Mouse (Mus musculus) intestine, embryonic 14.5 days (tissue): Measurements from ENCODE around the gene Sgsh. TPM values are rescaled to one million over a fixed set of nuclear protein-coding genes. Genes with fewer than 3 reads are reported as not detected.

ENCODE experiments used
- ATAC-seq: fragments of 200-750 bp; cut with Nextera tagmentation; replicated peaks from 2 replicates; pipeline ENCODE4 v1.8.0; 2017; ENCODE audit warnings: low read depth, moderate number of reproducible peaks, moderate TSS enrichment, moderate library complexity; ENCODE audit not compliant: low FRiP score, low TSS enrichment
- DNase-seq: peaks from one replicate; pipeline ENCODE4 v3.0.0-alpha.2; 2018; ENCODE audit warnings: low spot score
- H3K27ac ChIP-seq: fragments of 300-500 bp; sonication (generic); 2 replicates; pipeline ENCODE4 v1.5.1; 2014; ENCODE audit warnings: low read depth, mild to moderate bottlenecking, control low read depth
- H3K27me3 ChIP-seq: fragments of 300-500 bp; sonication (generic); replicated peaks from 2 replicates; pipeline ENCODE4 v1.6.1; 2014; ENCODE audit warnings: low read length, control low read depth; ENCODE audit not compliant: control insufficient read depth, insufficient read depth
- H3K36me3 ChIP-seq: fragments of 300-500 bp; sonication (generic); 2 replicates; pipeline ENCODE4 v1.6.1; 2014; ENCODE audit warnings: low read length, control low read depth; ENCODE audit not compliant: control insufficient read depth, insufficient read depth
- H3K4me1 ChIP-seq: fragments of 300-500 bp; sonication (generic); replicated peaks from 2 replicates; pipeline ENCODE4 v1.6.1; 2014; ENCODE audit warnings: low read length, control low read depth, mixed read lengths; ENCODE audit not compliant: control insufficient read depth, insufficient read depth
- H3K4me2 ChIP-seq: fragments of 300-500 bp; sonication (generic); 2 replicates; pipeline ENCODE4 v1.6.1; 2014; ENCODE audit warnings: low read length
- H3K4me3 ChIP-seq: fragments of 300-500 bp; sonication (generic); 2 replicates; pipeline ENCODE4 v1.5.1; 2014; ENCODE audit warnings: low read depth, low read length, control low read depth, mixed read lengths
- H3K9ac ChIP-seq: fragments of 300-500 bp; sonication (generic); 2 replicates; pipeline ENCODE4 v1.6.1; 2014; ENCODE audit warnings: mild to moderate bottlenecking, low read length
- H3K9me3 ChIP-seq: fragments of 300-500 bp; sonication (generic); 2 replicates; pipeline ENCODE4 v1.6.1; 2016; ENCODE audit warnings: low read length, control low read depth; ENCODE audit not compliant: control insufficient read depth
- WGBS: fragments of 180-500 bp; shearing (Covaris S2); extraction: QIAGEN DNeasy Blood & Tissue Kit; methylation state at CpG from one replicate; pipeline ENCODE4 v1.1.7; 2014; 5-methylcytosine and 5-hydroxymethylcytosine counted together
- polyA plus RNA-seq: library from polyadenylated mRNA; unstranded; fragments of >200 nt; fragmentation: Nextera tagmentation; extraction: Ambion mirVana; gene quantifications from 2 replicates; pipeline ENCODE4 v1.2.1, GENCODE M21; 2014

Sgsh gene
- polyA plus RNA-seq, 1 experiment from 2014 or later, result 7.5 TPM

DNA sequence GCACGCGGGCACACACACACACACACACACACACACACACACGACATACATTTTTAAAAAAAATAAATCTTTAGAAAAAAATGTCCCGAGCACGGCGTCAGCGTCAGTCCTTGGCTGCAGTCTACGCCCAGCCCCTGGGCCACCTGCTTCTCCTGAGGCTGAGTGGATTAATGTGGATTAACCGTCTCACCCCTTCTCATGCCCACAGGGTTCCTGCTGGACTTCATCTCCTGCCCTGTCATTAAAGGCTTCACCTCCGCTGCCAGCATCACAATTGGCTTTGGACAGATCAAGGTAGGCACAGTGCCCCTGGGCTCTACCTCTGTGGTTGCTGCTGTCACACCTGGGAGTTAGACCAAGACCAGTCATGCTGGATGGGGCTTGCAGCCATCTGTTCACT lies 3.8 kb upstream of the Sgsh start:
- Histone ChIP-seq H3K36me3 (peaks cover 11% of the 10 kb centered on the region; the same call in 1 of the 2 replicates), H3K27me3 (no peaks in the 10 kb centered on the region), H3K4me2 (no peak overlapping the region), H3K9ac (no peak overlapping the region), H3K9me3 (no peaks in the 10 kb centered on the region), H3K27ac (no peak overlapping the region), H3K4me3 (no peak overlapping the region), H3K4me1 (peaks cover 15% of the 10 kb centered on the region)
- 89% methylated on average over 10 of the region's 10 CpGs for WGBS
- ATAC-seq, result no peak
- no peak for DNase-seq

DNA sequence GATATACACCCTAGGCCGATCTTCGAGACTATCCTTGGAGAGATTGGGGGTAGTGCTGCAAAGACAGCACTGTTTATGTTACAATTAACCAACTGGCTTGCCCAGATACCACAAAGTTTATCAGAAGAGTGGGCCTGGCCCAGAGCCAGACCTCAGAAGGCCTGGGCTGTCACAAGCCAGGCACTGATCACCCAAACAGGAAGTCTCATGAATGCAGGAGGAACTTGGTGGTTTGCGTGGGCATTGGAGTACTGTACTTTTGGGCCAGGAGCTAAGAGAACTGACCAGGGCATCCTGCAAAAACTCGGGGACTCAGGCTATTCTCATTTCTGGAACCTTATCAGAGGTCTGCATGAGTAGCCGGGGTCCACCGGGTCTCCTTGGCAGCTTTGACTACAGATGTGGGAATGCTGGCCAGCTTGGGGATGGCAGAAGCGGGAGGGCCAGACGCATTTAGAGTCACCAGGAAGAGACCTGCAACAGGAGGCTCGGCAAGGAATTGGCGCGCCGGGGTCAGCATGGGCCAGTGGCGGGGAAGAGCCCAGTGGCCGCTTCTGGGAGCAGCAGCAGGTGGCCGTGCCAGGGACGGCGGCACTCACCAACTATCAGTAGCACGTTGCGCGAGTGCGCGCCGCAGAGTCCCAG lies 416 bp downstream of the Sgsh start:
- no peaks in the 10 kb centered on the region for H3K27me3 ChIP-seq
- DNase-seq, result no peak
- H3K4me1 ChIP-seq, result peaks cover 12% of the 10 kb centered on the region
- H3K27ac ChIP-seq, result peak overlapping the region; percentile 43
- peaks cover 5% of the 10 kb centered on the region; the same call in 1 of the 2 replicates for H3K36me3 ChIP-seq
- peak overlapping the region; percentile 70 for H3K9ac ChIP-seq
- WGBS, result 2% methylated on average over 23 of the region's 23 CpGs
- H3K4me2 ChIP-seq, result peak overlapping the region; percentile 79
- H3K9me3 ChIP-seq, result no peaks in the 10 kb centered on the region
- H3K4me3 ChIP-seq, result peak overlapping the region; percentile 74
- no peak; the same call in 1 of the 2 replicates for ATAC-seq

DNA sequence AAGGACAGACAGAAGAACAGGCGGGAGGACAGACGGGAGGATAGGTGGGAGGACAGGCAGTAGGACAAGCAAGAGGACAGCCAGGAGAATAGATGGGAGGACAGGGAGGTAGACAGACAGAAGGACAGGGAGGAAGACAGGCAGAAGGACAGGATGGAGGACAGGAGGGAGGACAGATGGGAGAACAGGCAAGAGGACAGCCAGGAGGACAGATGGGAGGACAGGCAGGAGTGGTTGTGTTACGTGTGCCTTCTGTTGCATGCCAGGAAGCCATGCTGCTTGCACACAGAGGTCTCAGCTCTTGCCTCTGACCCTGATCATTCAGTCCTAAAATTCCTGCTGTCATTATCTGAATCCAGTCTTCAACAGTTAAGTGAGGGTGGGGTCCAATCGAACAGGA lies 1.4 kb downstream of the Sgsh start:
- H3K9me3 ChIP-seq, result no peaks in the 10 kb centered on the region
- no peak overlapping the region for H3K27ac ChIP-seq
- DNase-seq, result no peak
- H3K9ac ChIP-seq, result no peak overlapping the region
- H3K36me3 ChIP-seq, result peaks cover under 1% of the 10 kb centered on the region; the same call in 1 of the 2 replicates
- no peak for ATAC-seq
- no peak overlapping the region for H3K4me2 ChIP-seq
- 86% methylated on average over 4 of the region's 4 CpGs for WGBS
- H3K27me3 ChIP-seq, result no peaks in the 10 kb centered on the region
- H3K4me3 ChIP-seq, result no peak overlapping the region
- peaks cover 12% of the 10 kb centered on the region for H3K4me1 ChIP-seq

DNA sequence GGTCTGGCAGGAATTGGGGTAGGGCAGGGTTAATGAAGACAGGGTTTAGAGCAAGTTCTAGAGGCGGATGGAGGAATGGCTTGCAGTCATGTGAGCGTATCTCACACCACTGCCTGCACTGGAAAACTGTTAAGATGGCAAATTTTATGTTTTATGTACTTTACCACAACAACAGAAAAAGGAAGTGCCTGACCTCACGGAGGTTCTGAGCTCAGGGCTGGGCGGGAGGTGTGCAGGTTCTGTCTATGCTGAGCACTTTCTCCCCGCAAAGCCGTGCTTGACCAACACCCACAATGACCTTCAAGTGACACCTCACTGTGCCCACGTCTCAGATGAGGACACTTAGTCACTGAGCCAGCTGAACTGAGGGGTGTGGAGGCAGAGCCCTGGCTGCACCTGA lies 3.2 kb downstream of the Sgsh start:
- Histone ChIP-seq H3K27ac (no peak overlapping the region), H3K36me3 (no peaks in the 10 kb centered on the region), H3K4me3 (no peak overlapping the region), H3K9ac (no peak overlapping the region), H3K9me3 (no peaks in the 10 kb centered on the region), H3K4me1 (peaks cover 12% of the 10 kb centered on the region), H3K4me2 (no peak overlapping the region), H3K27me3 (no peaks in the 10 kb centered on the region)
- DNase-seq (no peak), ATAC-seq (no peak)
- WGBS, result 71% methylated on average over 7 of the region's 7 CpGs

DNA sequence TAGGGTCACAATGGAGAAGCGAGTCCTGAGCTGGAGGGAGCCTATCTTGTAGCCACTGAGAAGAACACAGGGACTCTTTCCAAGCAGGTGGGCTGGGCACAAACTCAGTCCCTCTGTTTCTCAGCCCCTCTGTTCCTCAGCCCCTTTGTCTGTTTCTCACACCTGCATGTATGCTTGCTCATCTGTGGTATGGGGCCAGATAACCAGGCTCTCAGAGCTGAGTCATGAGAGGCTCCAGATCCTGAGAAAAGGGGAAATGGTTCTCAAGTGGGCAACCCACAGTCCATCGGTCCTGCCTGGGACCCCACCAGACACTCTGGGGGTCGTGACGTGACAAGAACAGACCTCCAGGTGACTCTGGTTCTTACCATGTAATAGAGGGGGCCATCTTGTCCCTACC lies 8.2 kb downstream of the Sgsh start:
- no peak for ATAC-seq
- no peak overlapping the region for H3K4me3 ChIP-seq
- H3K4me1 ChIP-seq, result no peaks in the 10 kb centered on the region
- H3K4me2 ChIP-seq, result no peak overlapping the region
- no peak for DNase-seq
- H3K27me3 ChIP-seq, result no peaks in the 10 kb centered on the region
- H3K27ac ChIP-seq, result no peak overlapping the region
- H3K9ac ChIP-seq, result no peak overlapping the region
- no peaks in the 10 kb centered on the region for H3K9me3 ChIP-seq
- WGBS, result 89% methylated on average over 4 of the region's 4 CpGs
- peaks cover 5% of the 10 kb centered on the region; the same call in 1 of the 2 replicates for H3K36me3 ChIP-seq

DNA sequence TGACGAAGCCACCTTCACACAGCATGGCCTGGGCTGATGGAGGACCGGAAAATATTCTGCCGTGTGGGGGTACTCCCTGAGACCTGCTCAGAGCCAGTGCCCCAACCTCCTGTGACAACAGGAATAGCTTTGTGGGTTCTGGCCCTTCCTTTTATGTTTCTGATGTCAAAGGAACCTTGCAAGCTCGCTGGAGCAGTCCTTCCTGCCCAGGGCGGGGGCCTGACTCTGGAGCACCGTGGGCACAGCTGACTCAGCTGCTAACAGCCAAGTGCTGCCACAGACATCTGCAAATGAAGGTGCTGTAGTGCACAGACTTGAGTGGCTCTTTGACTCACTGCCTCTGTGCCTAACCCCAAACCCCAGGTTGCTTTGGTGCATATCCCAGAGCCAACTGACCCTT lies 10.5 kb downstream of the Sgsh start:
- Histone ChIP-seq H3K9me3 (no peaks in the 10 kb centered on the region), H3K27me3 (no peaks in the 10 kb centered on the region), H3K27ac (no peak overlapping the region), H3K9ac (no peak overlapping the region), H3K4me1 (no peaks in the 10 kb centered on the region), H3K4me2 (no peak overlapping the region), H3K4me3 (no peak overlapping the region), H3K36me3 (peaks cover 5% of the 10 kb centered on the region; the same call in 1 of the 2 replicates)
- DNase-seq, result no peak
- 72% methylated on average over 6 of the region's 6 CpGs for WGBS
- no peak for ATAC-seq

DNA sequence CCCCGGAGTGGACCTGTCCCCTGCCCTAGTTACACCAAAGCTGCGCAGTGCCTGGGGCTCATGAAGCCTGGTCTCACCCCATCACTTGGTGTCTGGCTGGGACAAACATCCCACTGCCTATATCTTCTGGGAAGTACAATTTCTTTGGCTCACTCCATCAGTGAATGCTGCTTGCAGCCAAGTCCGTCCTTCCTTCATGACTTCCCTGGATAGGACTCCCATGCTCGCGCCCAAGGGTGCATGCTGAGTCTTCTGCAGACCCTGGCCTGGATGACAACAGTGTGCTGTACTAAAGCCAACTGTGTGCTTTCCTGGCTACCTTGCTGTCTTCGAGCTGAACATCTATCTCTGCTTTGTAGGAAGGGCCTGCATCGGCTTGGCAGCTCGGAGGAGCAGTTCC lies 11.2 kb downstream of the Sgsh start:
- Histone ChIP-seq H3K4me1 (no peaks in the 10 kb centered on the region), H3K27me3 (no peaks in the 10 kb centered on the region), H3K27ac (no peak overlapping the region), H3K4me3 (no peak overlapping the region), H3K4me2 (no peak overlapping the region), H3K9me3 (no peaks in the 10 kb centered on the region), H3K36me3 (peaks cover 5% of the 10 kb centered on the region; the same call in 1 of the 2 replicates), H3K9ac (no peak overlapping the region)
- ATAC-seq (no peak), DNase-seq (no peak)
- 85% methylated on average over 8 of the region's 8 CpGs for WGBS

DNA sequence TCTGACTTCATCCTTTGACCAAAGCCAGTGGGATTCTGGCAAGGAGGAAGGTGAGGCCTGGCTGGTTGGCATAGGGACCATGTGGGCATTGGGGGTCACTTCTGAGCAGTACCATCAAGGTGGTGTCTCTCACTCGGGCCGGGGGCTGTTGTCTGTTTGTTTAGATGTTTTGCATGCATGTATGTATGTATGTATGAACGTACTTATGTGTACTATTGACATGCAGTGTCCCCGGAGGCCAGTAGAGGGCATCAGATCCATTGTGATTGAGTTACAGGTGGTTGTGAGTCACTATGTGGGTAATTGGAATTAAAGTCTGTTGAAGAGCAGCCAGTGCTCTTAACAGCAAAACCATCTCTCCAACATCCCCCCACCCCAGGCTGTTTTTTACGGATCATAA lies 15.7 kb downstream of the Sgsh start:
- H3K9ac ChIP-seq, result no peak overlapping the region
- DNase-seq, result peak; percentile 92
- H3K27me3 ChIP-seq, result no peaks in the 10 kb centered on the region
- peak; percentile 57; the same call in 1 of the 2 replicates for ATAC-seq
- no peaks in the 10 kb centered on the region for H3K36me3 ChIP-seq
- H3K9me3 ChIP-seq, result no peaks in the 10 kb centered on the region
- 5% methylated on average over 5 of the region's 5 CpGs for WGBS
- H3K4me3 ChIP-seq, result no peak overlapping the region
- H3K4me2 ChIP-seq, result no peak overlapping the region
- no peaks in the 10 kb centered on the region for H3K4me1 ChIP-seq
- no peak overlapping the region for H3K27ac ChIP-seq

DNA sequence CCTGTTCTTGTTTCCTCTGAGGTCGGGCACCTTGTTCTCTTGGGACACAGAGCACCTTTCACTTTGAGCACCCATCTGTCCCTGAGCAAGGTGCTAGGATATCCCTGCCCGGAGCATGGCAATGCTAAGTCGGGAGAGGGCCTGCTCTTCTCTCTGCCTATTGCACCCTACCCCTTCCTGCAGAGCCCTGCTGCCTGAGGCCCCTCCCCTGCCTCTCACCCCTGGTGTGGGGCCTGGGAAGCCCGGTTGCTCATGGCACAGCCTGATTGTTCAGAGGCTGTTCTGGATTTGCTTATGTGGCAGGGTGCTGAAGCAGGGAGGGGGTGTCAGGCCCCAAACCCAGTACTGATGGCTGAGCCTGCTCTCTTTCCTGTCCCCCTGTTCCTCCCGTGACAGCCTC lies 16.2 kb downstream of the Sgsh start:
- no peaks in the 10 kb centered on the region for H3K36me3 ChIP-seq
- no peak overlapping the region for H3K27ac ChIP-seq
- H3K9me3 ChIP-seq, result no peaks in the 10 kb centered on the region
- 50% methylated on average over 5 of the region's 5 CpGs for WGBS
- no peaks in the 10 kb centered on the region for H3K27me3 ChIP-seq
- H3K9ac ChIP-seq, result no peak overlapping the region
- ATAC-seq (0 out of 2 replicates have a peak, but pooled peaks have one; percentile 40), DNase-seq (no peak)
- H3K4me3 ChIP-seq, result no peak overlapping the region
- H3K4me2 ChIP-seq, result no peak overlapping the region
- no peaks in the 10 kb centered on the region for H3K4me1 ChIP-seq
